Mouse (Mus musculus) heart, postnatal 0 days (tissue): ENCODE results near the gene Nanos1.

Source experiments
- CTCF ChIP-seq: IDR thresholded peaks from 2 replicates; pipeline ENCODE4 v1.5.1; 2016; ENCODE audit warnings: antibody characterized with exemption, control low read depth, low read depth
- EP300 ChIP-seq: IDR thresholded peaks from 2 replicates; pipeline ENCODE4 v1.6.1; 2016; ENCODE audit warnings: antibody characterized with exemption, low read depth

GRCm38 (mm10) chr19:60709193-60709900, 46.4 kb upstream of the Nanos1 start:
- TF ChIP-seq CTCF (no peak), EP300 (no peak)
